Mouse (Mus musculus) C2C12 (cell line): ENCODE data around the gene Phgr1. TPM values are rescaled to one million over a fixed set of nuclear protein-coding genes. Genes with fewer than 3 reads are reported as not detected.

ENCODE experiments used
- H3K27me3 ChIP-seq: one replicate; pipeline ENCODE4 v1.6.1; 2011; ENCODE audit not compliant: control insufficient read depth, insufficient read depth, insufficient read length
- H3K36me3 ChIP-seq: one replicate; pipeline ENCODE4 v1.6.1; 2011; ENCODE audit not compliant: control insufficient read depth, insufficient read depth
- H3K4me3 ChIP-seq: one replicate; pipeline ENCODE4 v1.5.1; 2011; ENCODE audit warnings: mild to moderate bottlenecking, control low read depth; ENCODE audit not compliant: poor library complexity, insufficient read depth, severe bottlenecking
- H3K79me2 ChIP-seq: one replicate; pipeline ENCODE4 v1.6.1; 2011; ENCODE audit not compliant: control insufficient read depth, insufficient read depth
- H3K79me3 ChIP-seq: one replicate; pipeline ENCODE4 v1.6.1; 2011; ENCODE audit warnings: low read depth, control low read depth
- H3ac ChIP-seq: one replicate; pipeline ENCODE3; 2011; ENCODE audit warnings: low read depth; ENCODE audit not compliant: control insufficient read depth, insufficient read length
- CEBPB ChIP-seq: IDR thresholded peaks from one replicate; pipeline ENCODE4 v1.6.1; 2011; ENCODE audit warnings: low read depth, mild to moderate bottlenecking, control low read depth, moderate library complexity
- CTCF ChIP-seq: IDR thresholded peaks from one replicate; pipeline ENCODE4 v1.5.1; 2011; ENCODE audit not compliant: control insufficient read depth, insufficient read depth, insufficient read length
- FOSL1 ChIP-seq: IDR thresholded peaks from one replicate; pipeline ENCODE4 v1.8.0; 2011; ENCODE audit warnings: mild to moderate bottlenecking, low read length; ENCODE audit not compliant: poor library complexity, insufficient read depth, severe bottlenecking
- MAX ChIP-seq: IDR thresholded peaks from one replicate; pipeline ENCODE4 v1.6.1; 2011; ENCODE audit warnings: mild to moderate bottlenecking, control low read depth
- MYOD1 ChIP-seq: IDR thresholded peaks from one replicate; pipeline ENCODE4 v1.6.1; 2011; ENCODE audit warnings: low read depth; ENCODE audit not compliant: control insufficient read depth, insufficient read length
- MYOG ChIP-seq: IDR thresholded peaks from one replicate; pipeline ENCODE4 v1.6.1; 2011; ENCODE audit not compliant: control insufficient read depth, insufficient read length; ENCODE audit errors: extremely low read depth
- USF1 ChIP-seq: IDR thresholded peaks from one replicate; pipeline ENCODE4 v1.6.1; 2011; ENCODE audit warnings: low read depth, mild to moderate bottlenecking, control low read depth, moderate library complexity
- polyA plus RNA-seq: library from polyadenylated mRNA; unstranded; fragments of >200 nt; fragmentation: generic; extraction: Trizol; gene quantifications from one replicate; pipeline ENCODE4 v1.2.1, GENCODE M21; 2012; ENCODE audit warnings: missing spikeins

The Phgr1 gene
- polyA plus RNA-seq, 1 experiment: not detected

GRCm38 (mm10) chr2:118747301-118747960 is 25.1 kb upstream of the Phgr1 start:
- Histone ChIP-seq H3K27me3 (no peaks in the 10 kb centered on the region), H3ac (peak overlapping the region; percentile 12), H3K79me3 (peaks cover 4% of the 10 kb centered on the region), H3K4me3 (peak overlapping the region; percentile 71), H3K36me3 (peaks cover 11% of the 10 kb centered on the region), H3K79me2 (peaks cover 24% of the 10 kb centered on the region)
- TF ChIP-seq CTCF (no peak), USF1 (no peak), MAX (no peak), MYOD1 (no peak), MYOG (no peak), CEBPB (no peak), FOSL1 (no peak)

- H3K79me2 ChIP-seq: peaks cover 24% of the 10 kb centered on the region
- no peaks in the 10 kb centered on the region for H3K27me3 ChIP-seq
- H3K4me3 ChIP-seq: no peak overlapping the region
- H3K36me3 ChIP-seq: peaks cover 11% of the 10 kb centered on the region
- TF ChIP-seq MYOD1: no peak
- no peak for TF ChIP-seq MYOG
- no peak for TF ChIP-seq CEBPB
- no peak for TF ChIP-seq MAX
- TF ChIP-seq CTCF: no peak
- TF ChIP-seq FOSL1: no peak
- TF ChIP-seq USF1: no peak
- peaks cover 4% of the 10 kb centered on the region for H3K79me3 ChIP-seq
- no peak overlapping the region for H3ac ChIP-seq
These were observed 23.2 kb upstream of the Phgr1 start for GRCm38 (mm10) chr2:118749341-118749884.

- peaks cover 13% of the 10 kb centered on the region for H3K36me3 ChIP-seq
- H3ac ChIP-seq: no peak overlapping the region
- no peaks in the 10 kb centered on the region for H3K27me3 ChIP-seq
- H3K4me3 ChIP-seq: no peak overlapping the region
- H3K79me2 ChIP-seq: peaks cover 24% of the 10 kb centered on the region
- no peak for TF ChIP-seq USF1
- TF ChIP-seq CEBPB: no peak
- no peak for TF ChIP-seq MYOD1
- no peak for TF ChIP-seq FOSL1
- no peak for TF ChIP-seq MYOG
- no peak for TF ChIP-seq CTCF
- no peak for TF ChIP-seq MAX
- peaks cover 4% of the 10 kb centered on the region for H3K79me3 ChIP-seq
These were observed 22.1 kb upstream of the Phgr1 start for GRCm38 (mm10) chr2:118750476-118750875.

GRCm38 (mm10) chr2:118751896-118752791 is 20.4 kb upstream of the Phgr1 start:
- TF ChIP-seq CTCF: no peak
- no peak for TF ChIP-seq MYOD1
- no peak for TF ChIP-seq MAX
- TF ChIP-seq USF1: no peak
- TF ChIP-seq CEBPB: no peak
- TF ChIP-seq MYOG: no peak
- TF ChIP-seq FOSL1: no peak
- no peak overlapping the region for H3K4me3 ChIP-seq

GRCm38 (mm10) chr2:118752792-118753108 is 19.8 kb upstream of the Phgr1 start:
- no peaks in the 10 kb centered on the region for H3K27me3 ChIP-seq
- H3K4me3 ChIP-seq: no peak overlapping the region
- H3K79me3 ChIP-seq: no peaks in the 10 kb centered on the region
- H3K36me3 ChIP-seq: peaks cover 35% of the 10 kb centered on the region
- TF ChIP-seq CTCF (no peak), USF1 (no peak), MAX (no peak), MYOD1 (no peak), FOSL1 (no peak), MYOG (no peak), CEBPB (no peak)
- H3K79me2 ChIP-seq: peaks cover 5% of the 10 kb centered on the region
- no peak overlapping the region for H3ac ChIP-seq

More at GRCm38 (mm10) chr2:118751896-118752791, 20.4 kb upstream of the Phgr1 start:
- H3K36me3 ChIP-seq: peaks cover 28% of the 10 kb centered on the region
- H3K79me2 ChIP-seq: peaks cover 11% of the 10 kb centered on the region
- H3K27me3 ChIP-seq: no peaks in the 10 kb centered on the region
- H3ac ChIP-seq: no peak overlapping the region
- H3K79me3 ChIP-seq: no peaks in the 10 kb centered on the region
